Mouse (Mus musculus) cerebellum, adult 11 months (tissue): ENCODE results near the gene 1600002K03Rik.

Source experiments
- DNase-seq: peaks from one replicate; pipeline ENCODE4 v3.0.0; 2022

Gene 1600002K03Rik

DNA sequence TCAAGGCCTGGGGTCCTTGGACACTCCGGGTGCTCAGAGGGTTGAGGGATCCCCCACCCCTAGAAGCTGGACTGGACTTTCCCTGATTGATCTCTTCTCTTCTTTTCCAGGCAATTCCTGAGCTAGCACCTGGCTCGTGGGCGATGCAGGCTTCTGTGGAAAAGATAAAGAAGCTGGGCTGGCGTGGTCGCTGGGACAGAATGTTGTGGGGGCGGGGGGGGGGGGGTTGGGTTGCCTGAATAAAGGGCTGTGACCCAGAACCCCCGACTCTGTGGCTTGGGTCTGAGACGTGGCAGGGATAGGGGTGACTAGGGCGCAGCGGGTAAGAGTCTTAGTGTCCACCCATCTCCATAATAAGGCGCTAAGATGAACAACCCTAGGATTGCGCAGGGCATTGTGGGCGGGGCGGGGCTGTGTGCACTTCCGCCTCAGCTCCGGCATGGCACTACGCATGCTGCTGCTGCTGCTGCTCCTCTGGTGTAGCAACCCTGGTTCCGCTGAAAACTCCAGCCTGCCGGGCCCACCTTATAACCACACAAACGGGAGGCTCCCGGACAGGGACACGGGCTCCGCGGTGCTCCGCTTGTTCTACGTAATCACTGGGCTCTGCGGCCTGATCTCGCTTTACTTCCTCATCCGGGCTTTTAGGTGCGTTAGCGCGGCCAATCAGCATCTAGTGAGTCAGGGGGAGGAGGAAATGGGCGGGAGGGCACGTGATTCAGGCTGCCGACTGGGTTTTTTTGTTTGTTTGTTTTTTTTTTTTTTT, at the start of gene 1600002K03Rik:
Gene 1600002K03Rik (plus strand): TSS at position 418 of the 766 bp plus-strand sequence.
- DNase-seq = peak; percentile 83

GRCm38 (mm10) chr10:80123932-80124562, 48.7 kb upstream of the 1600002K03Rik start:
- no peak for DNase-seq

- no peak for DNase-seq
Measured at GRCm38 (mm10) chr10:80127920-80128319, 44.8 kb upstream of the 1600002K03Rik start.

DNA sequence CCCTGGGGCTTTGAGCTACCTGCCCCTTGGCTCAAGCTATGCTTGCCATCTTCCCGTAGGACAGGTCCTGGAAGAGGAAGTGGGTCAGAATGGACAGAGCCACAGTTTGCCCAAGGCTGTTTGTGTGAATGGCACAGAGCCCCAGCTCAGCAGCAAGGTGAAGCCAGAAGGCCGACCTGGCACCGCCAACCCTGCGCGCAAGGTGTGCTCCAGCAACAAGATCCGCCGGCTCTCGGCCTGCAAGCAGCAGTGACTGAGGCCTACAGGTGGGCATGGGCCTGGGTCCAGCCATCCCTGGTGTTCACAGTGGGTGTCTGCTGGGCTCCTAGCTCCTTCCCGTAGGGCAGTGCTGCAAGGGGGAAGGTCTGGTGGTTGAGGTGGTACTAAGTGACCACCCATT, 42.9 kb upstream of the 1600002K03Rik start:
- peak; percentile 76 for DNase-seq

DNA sequence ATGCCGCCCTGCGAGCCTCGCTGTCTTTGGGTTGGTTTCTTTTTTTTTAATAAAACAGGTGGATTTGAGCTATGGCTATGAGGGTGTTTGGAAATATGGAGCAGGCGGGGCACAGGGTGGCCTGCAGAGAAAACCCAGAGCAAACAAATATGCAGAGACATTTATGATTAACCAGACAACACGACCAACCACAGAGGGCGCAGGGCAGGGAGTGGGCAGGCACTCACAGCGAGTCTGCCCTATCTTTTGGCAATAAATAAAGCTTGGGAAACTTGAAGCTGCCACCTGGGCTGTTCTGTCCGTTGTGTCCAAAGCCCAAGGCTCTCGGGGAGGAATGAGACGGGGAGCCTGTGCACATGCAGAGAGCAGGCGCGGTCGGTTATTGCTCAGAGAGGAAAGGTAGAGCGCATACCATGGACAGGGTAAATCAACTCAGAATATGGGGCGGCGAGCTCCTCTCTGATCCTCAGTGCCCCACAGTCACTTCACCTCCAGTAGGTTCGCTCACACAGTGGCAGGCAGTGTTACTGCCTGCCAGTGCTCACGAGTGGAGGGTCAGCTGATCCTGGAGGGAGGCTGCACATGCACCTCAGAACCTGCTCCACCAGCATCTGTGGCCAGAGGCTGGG, 42.2 kb upstream of the 1600002K03Rik start:
- no peak for DNase-seq

- peak; percentile 31 for DNase-seq
Measured at GRCm38 (mm10) chr10:80131316-80131951, 41.3 kb upstream of the 1600002K03Rik start.

DNA sequence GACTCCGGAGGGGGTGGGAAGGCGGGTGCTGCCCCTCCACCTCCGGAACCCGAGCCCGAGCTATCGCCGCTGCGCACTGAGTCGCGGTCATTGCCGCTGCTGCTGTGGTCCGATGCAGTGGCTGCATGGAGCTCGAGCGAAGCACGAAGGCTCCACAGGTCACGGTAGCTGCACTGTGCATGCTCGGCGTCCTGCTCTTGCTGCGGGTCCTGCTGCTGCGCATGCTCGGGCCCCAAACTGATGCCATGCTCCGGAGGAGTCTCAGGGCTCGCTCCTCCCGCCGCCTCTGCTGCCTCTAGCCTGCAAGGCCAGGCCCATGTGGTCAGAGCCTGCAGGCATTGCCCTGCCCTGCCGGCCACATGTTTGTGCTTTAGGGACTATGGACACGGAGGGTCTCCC, 40.8 kb upstream of the 1600002K03Rik start:
- no peak for DNase-seq

- no peak for DNase-seq
Measured at GRCm38 (mm10) chr10:80133226-80133849, 39.4 kb upstream of the 1600002K03Rik start.

DNA sequence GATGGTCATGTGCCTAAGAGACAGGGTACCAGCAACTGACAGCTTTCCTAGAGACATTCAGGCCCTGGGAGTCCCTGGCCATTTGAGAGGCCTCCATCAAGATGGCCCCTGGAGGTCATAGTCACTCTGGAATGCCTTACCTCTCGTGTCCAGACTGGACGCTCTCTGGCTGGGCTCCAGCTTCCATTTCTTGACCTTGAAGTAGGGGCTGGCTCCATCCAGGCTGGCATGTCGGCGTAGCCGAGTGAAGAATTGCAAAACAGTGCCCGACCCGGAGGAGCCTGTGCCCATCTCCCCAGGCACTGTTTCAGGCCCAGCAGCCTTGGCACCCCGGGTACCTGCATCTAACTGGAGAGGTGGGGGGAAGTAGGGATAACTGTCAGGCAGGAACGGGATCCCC, 38.3 kb upstream of the 1600002K03Rik start:
- DNase-seq = no peak

DNA sequence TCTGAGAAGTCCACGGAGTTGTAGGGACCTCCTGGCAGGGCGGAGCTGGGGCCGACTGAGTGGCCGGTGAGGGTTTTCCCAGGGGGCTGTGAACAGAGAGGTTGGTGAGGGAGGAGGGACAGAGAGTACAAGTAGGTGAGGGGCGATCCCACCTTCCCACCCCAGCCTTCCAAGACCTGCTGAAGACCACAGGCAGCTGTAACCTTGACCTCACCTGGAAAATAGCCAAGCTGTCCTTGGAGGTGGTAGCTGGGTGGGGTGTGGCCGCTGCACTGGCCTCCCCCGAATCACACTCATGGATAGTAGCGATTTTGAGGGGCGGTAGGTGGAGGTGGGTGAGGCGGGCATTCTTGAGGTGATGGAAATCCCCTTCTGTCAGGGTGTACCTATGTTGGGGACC, 37.6 kb upstream of the 1600002K03Rik start:
- no peak for DNase-seq

DNA sequence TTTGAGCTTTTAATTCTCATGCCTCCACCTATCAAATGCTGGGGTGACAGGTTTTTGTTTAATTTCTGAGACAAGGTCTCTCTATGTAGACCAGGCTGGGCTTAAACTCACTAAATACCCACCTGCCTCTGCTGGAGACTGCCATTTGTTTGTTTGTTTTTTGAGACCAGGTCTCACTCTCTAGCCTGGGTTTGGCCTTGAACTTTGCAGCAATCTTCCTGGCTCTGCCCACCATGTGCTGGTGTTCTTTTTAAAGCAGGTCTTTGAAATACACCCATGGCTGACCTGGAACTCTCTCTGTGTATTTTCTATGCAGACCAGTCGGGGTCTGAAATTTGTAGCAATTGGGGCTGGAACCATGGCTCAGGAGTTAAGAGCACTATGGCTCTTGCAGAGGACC, 37.1 kb upstream of the 1600002K03Rik start:
- no peak for DNase-seq

GRCm38 (mm10) chr10:80136179-80136951, 36.4 kb upstream of the 1600002K03Rik start:
- DNase-seq = no peak

GRCm38 (mm10) chr10:80136952-80137625, 35.7 kb upstream of the 1600002K03Rik start:
- DNase-seq = no peak

GRCm38 (mm10) chr10:80137626-80138552, 34.9 kb upstream of the 1600002K03Rik start:
- DNase-seq = no peak

GRCm38 (mm10) chr10:80138553-80139438, 33.9 kb upstream of the 1600002K03Rik start, which contains the start of gene Atp5d:
Gene Atp5d (plus strand): TSS chr10:80138632.
- peak; percentile 82 for DNase-seq

DNA sequence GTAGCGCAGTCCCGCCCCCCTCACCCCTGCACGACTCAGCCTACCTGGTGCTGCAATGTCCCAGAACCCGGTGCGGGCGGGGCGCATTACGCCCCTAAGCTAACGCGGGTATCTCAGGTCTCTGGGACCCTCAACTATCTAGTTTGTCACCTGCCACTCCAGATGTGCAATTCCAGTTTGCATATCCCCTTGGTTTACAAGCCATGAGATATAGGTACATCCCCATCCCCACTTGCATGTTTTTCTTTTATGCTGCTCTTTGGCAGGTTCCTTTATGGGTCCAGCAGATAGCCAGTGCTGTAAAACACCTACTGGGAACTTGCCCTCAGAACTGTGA, 33.3 kb upstream of the 1600002K03Rik start:
- DNase-seq = no peak

GRCm38 (mm10) chr10:80139975-80140665, 32.6 kb upstream of the 1600002K03Rik start:
- DNase-seq = no peak

- no peak for DNase-seq
Measured at GRCm38 (mm10) chr10:80140666-80141035, 32.1 kb upstream of the 1600002K03Rik start, which contains the start of gene Cbarp. Gene Cbarp (minus strand): TSS chr10:80140835.

- peak; percentile 97 for DNase-seq
Measured at GRCm38 (mm10) chr10:80141243-80141642, 31.5 kb upstream of the 1600002K03Rik start.
